ENCODE assay signal across 7 mouse cellular contexts in the genomic region with DNA sequence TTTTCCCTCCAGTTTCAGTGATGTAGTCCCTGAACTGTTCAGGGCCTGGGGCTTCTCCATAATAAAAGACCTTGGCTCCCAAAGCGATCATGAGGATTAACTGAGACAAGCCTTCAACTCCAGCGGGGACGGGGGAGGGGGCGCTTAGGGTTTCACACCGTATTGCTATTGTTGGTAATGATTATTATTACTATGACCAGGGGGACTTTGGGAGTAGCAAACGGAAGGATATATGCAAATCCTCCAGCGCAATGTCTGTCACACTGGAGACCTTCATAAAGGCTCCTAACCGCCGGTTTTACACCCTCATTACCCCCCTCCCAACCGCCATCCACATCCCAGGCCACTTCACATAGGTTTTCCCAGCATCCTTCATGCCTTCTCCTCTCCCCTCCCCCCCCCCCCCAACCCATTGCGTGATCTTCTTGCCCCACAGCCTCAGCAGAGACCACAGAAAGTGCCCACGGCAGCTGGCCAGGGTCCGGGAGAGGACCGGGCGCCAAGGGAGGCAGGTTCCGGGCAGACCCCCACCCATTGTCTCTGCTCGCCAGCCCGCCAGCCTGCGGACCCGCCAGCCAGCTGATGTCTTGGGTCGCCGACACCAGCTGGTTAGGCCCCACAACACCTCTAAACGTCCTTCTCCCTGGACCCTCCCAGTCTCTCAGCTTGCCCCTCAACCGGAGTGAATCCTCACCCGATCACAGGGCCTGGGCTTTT. TPM values are rescaled to one million over a fixed set of nuclear protein-coding genes. Genes with fewer than 3 reads are reported as not detected.
A peak's percentile ranks its signal among the peaks of the same experiment; 100 is the strongest.
DNase-seq lines count a peak whose midpoint lies in the region; ATAC-seq and TF ChIP-seq lines count a peak whose summit lies in the region.

No protein-coding gene starts in this region.

- H3K4me3 ChIP-seq in lung, embryonic 16.5 days (ENCODE audit: low read length), result peak overlapping the region; percentile 52
- H3K4me3 ChIP-seq in forebrain, embryonic 10.5 days, result peak overlapping the region; percentile 53
- peak overlapping the region; percentile 34 for H3K4me3 ChIP-seq in limb, embryonic 14.5 days (replicated peaks; ENCODE audit: low read length)

- no peaks in the 10 kb centered on the region for H3K36me3 ChIP-seq in lung, embryonic 16.5 days (ENCODE audit: control insufficient read depth, insufficient read depth, low read length)
- H3K36me3 ChIP-seq in forebrain, embryonic 10.5 days (replicated peaks), result no peaks in the 10 kb centered on the region
- no peaks in the 10 kb centered on the region for H3K36me3 ChIP-seq in limb, embryonic 14.5 days (ENCODE audit: control insufficient read depth, insufficient read depth, low read length)
- H3K36me3 ChIP-seq in splenic B cell, adult 2 months (ENCODE audit: control insufficient read depth, insufficient read depth, low read length, poor library complexity, severe bottlenecking), result no peaks in the 10 kb centered on the region

- 5% methylated on average over 24 of the region's 25 CpGs for WGBS in lung, embryonic 16.5 days
- 1% methylated on average over 25 of the region's 25 CpGs for WGBS in forebrain, embryonic 10.5 days
- 4% methylated on average over 24 of the region's 25 CpGs for WGBS in limb, embryonic 14.5 days

- H3K9ac ChIP-seq in lung, embryonic 16.5 days (ENCODE audit: low read length), result peak overlapping the region; percentile 75
- H3K9ac ChIP-seq in limb, embryonic 14.5 days (ENCODE audit: low read depth, low read length, severe bottlenecking), result peak overlapping the region; percentile 58

- H3K4me1 ChIP-seq in lung, embryonic 16.5 days (replicated peaks; ENCODE audit: control insufficient read depth, insufficient read depth, low read length), result peaks cover 6% of the 10 kb centered on the region; the same call in 1 of the 2 replicates
- peaks cover 35% of the 10 kb centered on the region for H3K4me1 ChIP-seq in forebrain, embryonic 10.5 days
- peaks cover 15% of the 10 kb centered on the region for H3K4me1 ChIP-seq in limb, embryonic 14.5 days (ENCODE audit: control insufficient read depth, insufficient read depth, low read length)

- TF ChIP-seq POLR2A in limb, embryonic 14.5 days (IDR thresholded peaks at IDR 0.05; ENCODE audit: borderline replicate concordance, extremely low read depth, insufficient read depth, insufficient read length), result no peak

- no peaks in the 10 kb centered on the region; the same call in 1 of the 2 replicates for H3K27me3 ChIP-seq in lung, embryonic 16.5 days (ENCODE audit: control insufficient read depth, insufficient read depth, low read depth, low read length)
- peaks cover 44% of the 10 kb centered on the region for H3K27me3 ChIP-seq in forebrain, embryonic 10.5 days (ENCODE audit: poor library complexity, severe bottlenecking)
- no peaks in the 10 kb centered on the region for H3K27me3 ChIP-seq in limb, embryonic 14.5 days (ENCODE audit: control insufficient read depth, insufficient read depth, low read length)
- H3K27me3 ChIP-seq in splenic B cell, adult 2 months (ENCODE audit: control insufficient read depth, insufficient read depth, low read length, poor library complexity, severe bottlenecking), result no peaks in the 10 kb centered on the region

- peak overlapping the region; percentile 94 for H3K27ac ChIP-seq in lung, embryonic 16.5 days (ENCODE audit: low read length)
- peak overlapping the region; percentile 92 for H3K27ac ChIP-seq in forebrain, embryonic 10.5 days
- no peak overlapping the region for H3K27ac ChIP-seq in limb, embryonic 14.5 days (replicated peaks; ENCODE audit: low read depth, low read length)

- peak; percentile 28; the same call in 1 of the 2 replicates for ATAC-seq in lung, embryonic 16.5 days (ENCODE audit: low read depth)
- ATAC-seq in limb, embryonic 14.5 days (ENCODE audit: low FRiP score, low read depth), result peak; percentile 25; the same call in 1 of the 2 replicates
- no peak for ATAC-seq in activated CD4-positive, CD25-positive, alpha-beta regulatory T cell, adult 4 months

- no peak for DNase-seq in lung, postnatal 14 days
- DNase-seq in forebrain, embryonic 10.5 days (ENCODE audit: extremely low spot score, low spot score), result peak; percentile 62
- DNase-seq in limb, embryonic 14.5 days (ENCODE audit: low spot score), result no peak
- peak; percentile 28 for DNase-seq in splenic B cell, adult 2 months (ENCODE audit: low read depth, low spot score)
- DNase-seq in kidney, adult 8-10 months, result no peak

- H3K9me3 ChIP-seq in lung, embryonic 16.5 days (ENCODE audit: control insufficient read depth, low read length), result peaks cover 5% of the 10 kb centered on the region; the same call in 1 of the 2 replicates
- no peaks in the 10 kb centered on the region for H3K9me3 ChIP-seq in forebrain, embryonic 10.5 days
- 0 out of 2 replicates have a peak, but pooled peaks cover 3% of the 10 kb centered on the region for H3K9me3 ChIP-seq in limb, embryonic 14.5 days (ENCODE audit: control insufficient read depth, low read length)

- H3K4me2 ChIP-seq in lung, embryonic 16.5 days (ENCODE audit: low read depth, low read length), result peak overlapping the region; percentile 70
- peak overlapping the region; percentile 66 for H3K4me2 ChIP-seq in limb, embryonic 14.5 days (replicated peaks; ENCODE audit: low read depth, low read length, severe bottlenecking)

RNA-seq across cellular contexts. Expression of a gene that starts 9.9 kb away (rescaled TPM):
- polyA plus RNA-seq in lung, embryonic 16.5 days (2015; fragmentation: Nextera tagmentation; extraction: Ambion mirVana), result 34.0 and 34.9 TPM in 2 replicates
- polyA plus RNA-seq in forebrain, embryonic 10.5 days (2016; fragmentation: Nextera tagmentation; extraction: Ambion mirVana), result 57.4 and 59.3 TPM in 2 replicates
- 26.4 and 36.0 TPM in 2 replicates for polyA plus RNA-seq in limb, embryonic 14.5 days (2012; rRNA removed)
- polyA plus RNA-seq in limb, embryonic 14.5 days (2014; fragmentation: Nextera tagmentation; extraction: Ambion mirVana), result 35.7 and 40.0 TPM in 2 replicates
- 10 to 100 TPM; 19.7 to 21.8 TPM for polyA plus RNA-seq in activated CD4-positive, CD25-positive, alpha-beta regulatory T cell, adult 4 months (2017; shearing (Covaris generic))

RNA-seq across cellular contexts. Expression of a gene that starts 18.4 kb away (rescaled TPM):
- polyA plus RNA-seq in lung, embryonic 16.5 days (2015; fragmentation: Nextera tagmentation; extraction: Ambion mirVana), result 8.2 and 8.4 TPM in 2 replicates
- 2.5 TPM in 2 replicates for polyA plus RNA-seq in forebrain, embryonic 10.5 days (2016; fragmentation: Nextera tagmentation; extraction: Ambion mirVana)
- polyA plus RNA-seq in limb, embryonic 14.5 days (2012; rRNA removed), result 11.0 and 14.9 TPM in 2 replicates
- 5.0 and 5.2 TPM in 2 replicates for polyA plus RNA-seq in limb, embryonic 14.5 days (2014; fragmentation: Nextera tagmentation; extraction: Ambion mirVana)
- polyA plus RNA-seq in activated CD4-positive, CD25-positive, alpha-beta regulatory T cell, adult 4 months (2017; shearing (Covaris generic)), result not detected

RNA-seq across cellular contexts. Expression of a gene that starts 53.5 kb away (rescaled TPM):
- 19.1 and 19.7 TPM in 2 replicates for polyA plus RNA-seq in lung, embryonic 16.5 days (2015; fragmentation: Nextera tagmentation; extraction: Ambion mirVana)
- 13.0 and 14.9 TPM in 2 replicates for polyA plus RNA-seq in forebrain, embryonic 10.5 days (2016; fragmentation: Nextera tagmentation; extraction: Ambion mirVana)
- polyA plus RNA-seq in limb, embryonic 14.5 days (2012; rRNA removed), result 16.6 and 20.0 TPM in 2 replicates
- 9.0 and 13.0 TPM in 2 replicates for polyA plus RNA-seq in limb, embryonic 14.5 days (2014; fragmentation: Nextera tagmentation; extraction: Ambion mirVana)
- 10 to 100 TPM; 37.5 to 67.2 TPM for polyA plus RNA-seq in activated CD4-positive, CD25-positive, alpha-beta regulatory T cell, adult 4 months (2017; shearing (Covaris generic))

Comparison
In these comparisons a context has a peak if more than half of its experiments do, and no peak if none do; other contexts are left out.
1. DNase-seq: peak in forebrain, embryonic 10.5 days (single experiment) and splenic B cell, adult 2 months (single experiment); none in lung, postnatal 14 days (single experiment), limb, embryonic 14.5 days (single experiment) and kidney, adult 8-10 months (0 of 2).
2. Peak in every context shown above with its lines, with median percentiles within 50 percentile points of each other: H3K4me3 ChIP-seq.